Mouse (Mus musculus): ENCODE results near the gene Ccdc116. TPM values are rescaled to one million over a fixed set of nuclear protein-coding genes. Genes with fewer than 3 reads are reported as not detected.
A peak's percentile ranks its signal among the peaks of the same experiment; 100 is the strongest.

The Ccdc116 gene
- total RNA-seq (2014; fragmentation: Nextera tagmentation), result 3.9 and 5.3 TPM in 2 replicates
- 2.5 and 2.8 TPM in 2 replicates for total RNA-seq (2017)
- 4.6 TPM in 2 replicates for polyA plus RNA-seq (2012)

DNA sequence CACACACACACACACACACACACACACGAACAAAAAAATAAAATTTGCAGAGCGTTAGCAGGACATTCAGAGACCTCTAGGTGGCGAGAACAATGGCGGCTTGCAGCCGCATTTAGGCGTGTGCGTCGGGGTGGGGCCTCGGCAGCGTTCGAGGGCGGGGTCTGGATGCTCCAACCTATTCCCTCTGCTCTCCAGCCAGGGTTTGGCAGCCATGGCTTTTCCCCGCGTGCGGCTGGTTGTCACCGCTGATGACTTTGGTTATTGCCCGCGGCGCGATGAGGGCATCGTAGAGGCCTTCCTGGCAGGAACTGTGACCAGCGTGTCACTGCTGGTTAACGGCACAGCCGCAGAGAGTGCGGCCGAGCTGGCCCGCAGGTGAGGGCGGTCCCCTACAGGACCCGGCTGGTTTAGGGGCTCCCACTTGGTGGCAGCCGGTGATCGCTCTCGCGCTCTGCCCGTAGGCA lies at the start of gene Ccdc116:
Gene Ccdc116 (minus strand): TSS at position 458 of the 464 bp plus-strand sequence.
- TF ChIP-seq GATA2 (IDR thresholded peaks at IDR 0.05; ENCODE audit: borderline replicate concordance, low read depth, low read length) (no peak), POLR2AphosphoS5 (IDR thresholded peaks at IDR 0.05; ENCODE audit: insufficient replicate concordance, low read depth, low read length) (no peak), TAL1 (conservative IDR thresholded peaks at IDR 0.05; ENCODE audit: low read depth, low read length) (no peak), CTCF (IDR thresholded peaks at IDR 0.05; ENCODE audit: low read depth, low read length) (no peak), GATA1 (IDR thresholded peaks at IDR 0.05; ENCODE audit: borderline replicate concordance, low read length) (no peak)
- ATAC-seq (ENCODE audit: extremely low read depth, insufficient number of reproducible peaks, low FRiP score, poor library complexity, severe bottlenecking), result peak; percentile 69
- H3K36me3 ChIP-seq (replicated peaks), result peaks cover 65% of the 10 kb centered on the region
- H3K27me3 ChIP-seq (ENCODE audit: insufficient read depth, low read length), result no peaks in the 10 kb centered on the region
- H3K4me1 ChIP-seq (ENCODE audit: insufficient read depth, low read depth, low read length), result peaks cover 37% of the 10 kb centered on the region
- no peaks in the 10 kb centered on the region for H3K9me3 ChIP-seq (replicated peaks)
- peak within 1 kb of the TSS; percentile 76 for H3K4me3 ChIP-seq (ENCODE audit: low read depth, low read length)
- DNase-seq (ENCODE audit: low spot score), result peak; percentile 86

DNA sequence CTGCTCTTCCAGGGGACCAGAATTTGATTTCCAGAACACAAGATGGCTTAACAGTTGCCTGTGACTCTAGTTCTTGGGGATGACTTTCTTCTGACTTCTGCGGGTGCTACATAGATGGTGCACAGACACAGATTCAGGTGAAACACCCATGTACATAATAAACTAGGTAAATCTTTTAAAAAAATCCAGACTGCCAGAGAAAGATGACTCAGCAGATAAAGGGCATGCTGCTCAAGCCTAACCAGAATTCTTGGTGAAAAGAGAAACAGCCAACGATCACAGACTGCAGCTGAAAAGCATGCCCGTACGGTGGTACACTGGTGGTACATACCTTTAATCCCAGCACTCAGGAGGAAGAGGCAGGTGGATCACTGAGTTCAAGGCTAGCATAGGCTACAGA lies 46.8 kb upstream of the Ccdc116 start:
- ATAC-seq (ENCODE audit: extremely low read depth, insufficient number of reproducible peaks, low FRiP score, poor library complexity, severe bottlenecking), result no peak
- Histone ChIP-seq H3K4me3 (ENCODE audit: low read depth, low read length) (no peak overlapping the region), H3K9me3 (replicated peaks) (no peaks in the 10 kb centered on the region), H3K27me3 (ENCODE audit: insufficient read depth, low read length) (no peaks in the 10 kb centered on the region), H3K4me1 (ENCODE audit: insufficient read depth, low read depth, low read length) (peaks cover 50% of the 10 kb centered on the region), H3K36me3 (replicated peaks) (peaks cover 68% of the 10 kb centered on the region)
- TF ChIP-seq CTCF (IDR thresholded peaks at IDR 0.05; ENCODE audit: low read depth, low read length) (no peak), GATA1 (IDR thresholded peaks at IDR 0.05; ENCODE audit: borderline replicate concordance, low read length) (no peak), GATA2 (IDR thresholded peaks at IDR 0.05; ENCODE audit: borderline replicate concordance, low read depth, low read length) (no peak), POLR2AphosphoS5 (IDR thresholded peaks at IDR 0.05; ENCODE audit: insufficient replicate concordance, low read depth, low read length) (no peak), TAL1 (conservative IDR thresholded peaks at IDR 0.05; ENCODE audit: low read depth, low read length) (no peak)
- no peak for DNase-seq (ENCODE audit: low spot score)

DNA sequence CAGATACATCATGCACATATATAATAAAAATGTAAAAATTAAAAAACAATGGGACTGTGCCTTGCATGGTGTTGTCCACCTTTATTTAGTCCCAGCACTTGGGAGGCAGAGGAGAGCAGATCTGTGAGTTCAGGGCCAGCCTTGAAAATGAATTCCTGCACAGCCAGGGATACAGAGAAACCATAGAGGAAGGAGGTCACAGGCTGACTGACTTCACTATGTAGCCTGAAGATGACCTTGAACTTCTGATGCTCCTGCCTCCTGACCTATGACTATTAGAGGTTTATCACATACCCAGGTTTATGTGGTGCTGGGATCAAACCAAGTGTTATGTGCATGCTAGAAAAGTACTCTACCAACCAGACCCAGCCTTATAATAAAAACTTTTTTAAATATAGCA lies 38.4 kb upstream of the Ccdc116 start:
- DNase-seq (ENCODE audit: low spot score), result no peak
- no peak overlapping the region for H3K4me3 ChIP-seq (ENCODE audit: low read depth, low read length)
- peaks cover 71% of the 10 kb centered on the region for H3K36me3 ChIP-seq (replicated peaks)
- H3K9me3 ChIP-seq (replicated peaks), result no peaks in the 10 kb centered on the region
- TF ChIP-seq GATA2 (IDR thresholded peaks at IDR 0.05; ENCODE audit: borderline replicate concordance, low read depth, low read length), result no peak
- TF ChIP-seq CTCF (IDR thresholded peaks at IDR 0.05; ENCODE audit: low read depth, low read length), result no peak
- TF ChIP-seq POLR2AphosphoS5 (IDR thresholded peaks at IDR 0.05; ENCODE audit: insufficient replicate concordance, low read depth, low read length), result no peak
- TF ChIP-seq TAL1 (conservative IDR thresholded peaks at IDR 0.05; ENCODE audit: low read depth, low read length), result no peak
- no peak for TF ChIP-seq GATA1 (IDR thresholded peaks at IDR 0.05; ENCODE audit: borderline replicate concordance, low read length)
- peaks cover 44% of the 10 kb centered on the region for H3K4me1 ChIP-seq (ENCODE audit: insufficient read depth, low read depth, low read length)
- no peaks in the 10 kb centered on the region for H3K27me3 ChIP-seq (ENCODE audit: insufficient read depth, low read length)
- no peak for ATAC-seq (ENCODE audit: extremely low read depth, insufficient number of reproducible peaks, low FRiP score, poor library complexity, severe bottlenecking)

DNA sequence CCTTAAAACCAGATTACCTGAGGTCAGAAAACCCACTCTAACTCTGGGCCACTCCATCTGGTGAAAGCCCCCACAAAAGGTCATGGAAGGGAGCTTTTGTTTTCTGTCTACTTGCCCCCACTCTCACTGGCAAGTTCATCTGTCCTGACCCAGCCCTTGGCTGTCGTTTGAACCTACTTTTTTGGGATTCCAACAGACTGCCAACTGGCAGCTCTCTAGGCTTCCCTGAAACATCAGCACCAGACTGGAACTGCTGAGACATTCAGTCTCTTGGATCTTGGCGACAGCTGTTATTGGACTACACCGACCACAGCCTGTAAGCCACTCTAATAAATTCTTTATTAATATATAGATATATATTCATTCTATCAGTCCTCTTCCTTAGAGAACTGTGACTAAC lies 36.0 kb upstream of the Ccdc116 start:
- H3K27me3 ChIP-seq (ENCODE audit: insufficient read depth, low read length), result no peaks in the 10 kb centered on the region
- H3K36me3 ChIP-seq (replicated peaks), result peaks cover 71% of the 10 kb centered on the region
- H3K9me3 ChIP-seq (replicated peaks), result no peaks in the 10 kb centered on the region
- ATAC-seq (ENCODE audit: extremely low read depth, insufficient number of reproducible peaks, low FRiP score, poor library complexity, severe bottlenecking), result no peak
- no peak for TF ChIP-seq TAL1 (conservative IDR thresholded peaks at IDR 0.05; ENCODE audit: low read depth, low read length)
- TF ChIP-seq POLR2AphosphoS5 (IDR thresholded peaks at IDR 0.05; ENCODE audit: insufficient replicate concordance, low read depth, low read length), result no peak
- TF ChIP-seq GATA2 (IDR thresholded peaks at IDR 0.05; ENCODE audit: borderline replicate concordance, low read depth, low read length), result no peak
- no peak for TF ChIP-seq GATA1 (IDR thresholded peaks at IDR 0.05; ENCODE audit: borderline replicate concordance, low read length)
- no peak for TF ChIP-seq CTCF (IDR thresholded peaks at IDR 0.05; ENCODE audit: low read depth, low read length)
- H3K4me1 ChIP-seq (ENCODE audit: insufficient read depth, low read depth, low read length), result peaks cover 45% of the 10 kb centered on the region
- no peak overlapping the region for H3K4me3 ChIP-seq (ENCODE audit: low read depth, low read length)
- DNase-seq (ENCODE audit: low spot score), result no peak

DNA sequence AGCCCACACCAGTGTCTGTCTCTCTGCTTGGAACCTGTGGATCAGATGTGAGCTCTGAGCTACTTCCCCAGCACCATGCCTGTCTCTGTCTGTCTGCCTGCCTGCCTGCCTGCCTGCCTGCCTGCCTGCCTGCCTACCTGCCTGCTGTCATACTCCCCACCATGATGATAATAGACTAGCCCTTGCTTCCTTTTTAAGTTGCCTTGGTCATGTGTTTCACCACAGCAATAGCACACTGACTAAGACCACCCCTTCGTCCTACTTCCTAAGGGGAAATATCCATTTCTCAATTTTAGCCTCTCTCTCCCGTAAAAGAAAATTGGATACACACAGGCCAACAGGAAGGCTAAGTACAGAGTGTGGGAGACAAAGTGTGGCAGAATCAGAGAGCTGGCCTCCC lies 35.1 kb upstream of the Ccdc116 start:
- Histone ChIP-seq H3K9me3 (replicated peaks) (no peaks in the 10 kb centered on the region), H3K4me3 (ENCODE audit: low read depth, low read length) (no peak overlapping the region), H3K27me3 (ENCODE audit: insufficient read depth, low read length) (no peaks in the 10 kb centered on the region), H3K4me1 (ENCODE audit: insufficient read depth, low read depth, low read length) (peaks cover 49% of the 10 kb centered on the region), H3K36me3 (replicated peaks) (peaks cover 72% of the 10 kb centered on the region)
- no peak for ATAC-seq (ENCODE audit: extremely low read depth, insufficient number of reproducible peaks, low FRiP score, poor library complexity, severe bottlenecking)
- DNase-seq (ENCODE audit: low spot score), result no peak
- TF ChIP-seq POLR2AphosphoS5 (IDR thresholded peaks at IDR 0.05; ENCODE audit: insufficient replicate concordance, low read depth, low read length), result no peak
- no peak for TF ChIP-seq TAL1 (conservative IDR thresholded peaks at IDR 0.05; ENCODE audit: low read depth, low read length)
- TF ChIP-seq GATA1 (IDR thresholded peaks at IDR 0.05; ENCODE audit: borderline replicate concordance, low read length), result no peak
- TF ChIP-seq CTCF (IDR thresholded peaks at IDR 0.05; ENCODE audit: low read depth, low read length), result no peak
- no peak for TF ChIP-seq GATA2 (IDR thresholded peaks at IDR 0.05; ENCODE audit: borderline replicate concordance, low read depth, low read length)

DNA sequence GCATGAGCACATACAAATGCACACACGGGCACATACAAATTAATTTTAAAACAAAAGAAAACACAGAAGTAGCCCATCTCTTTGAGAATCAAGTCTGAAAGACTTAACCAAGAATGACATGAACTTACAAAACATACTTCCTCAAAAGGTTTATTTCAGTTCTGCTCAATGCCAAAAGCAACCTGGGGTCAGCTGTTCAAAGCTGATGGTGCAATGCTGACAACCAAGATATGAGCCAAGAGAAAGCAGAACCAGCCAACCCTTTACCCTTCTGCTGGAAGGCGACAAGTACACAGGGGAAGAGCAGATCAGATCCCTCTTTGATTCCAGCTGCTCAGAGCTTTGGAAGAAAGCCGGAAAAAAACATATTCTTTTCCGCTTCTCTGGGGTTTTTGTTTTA lies 34.4 kb upstream of the Ccdc116 start:
- peaks cover 70% of the 10 kb centered on the region for H3K36me3 ChIP-seq (replicated peaks)
- no peaks in the 10 kb centered on the region for H3K27me3 ChIP-seq (ENCODE audit: insufficient read depth, low read length)
- H3K4me3 ChIP-seq (ENCODE audit: low read depth, low read length), result no peak overlapping the region
- no peak for TF ChIP-seq GATA2 (IDR thresholded peaks at IDR 0.05; ENCODE audit: borderline replicate concordance, low read depth, low read length)
- TF ChIP-seq TAL1 (conservative IDR thresholded peaks at IDR 0.05; ENCODE audit: low read depth, low read length), result no peak
- no peak for TF ChIP-seq POLR2AphosphoS5 (IDR thresholded peaks at IDR 0.05; ENCODE audit: insufficient replicate concordance, low read depth, low read length)
- TF ChIP-seq GATA1 (IDR thresholded peaks at IDR 0.05; ENCODE audit: borderline replicate concordance, low read length), result no peak
- no peak for TF ChIP-seq CTCF (IDR thresholded peaks at IDR 0.05; ENCODE audit: low read depth, low read length)
- no peaks in the 10 kb centered on the region for H3K9me3 ChIP-seq (replicated peaks)
- peaks cover 45% of the 10 kb centered on the region for H3K4me1 ChIP-seq (ENCODE audit: insufficient read depth, low read depth, low read length)
- peak; percentile 63 for ATAC-seq (ENCODE audit: extremely low read depth, insufficient number of reproducible peaks, low FRiP score, poor library complexity, severe bottlenecking)
- peak; percentile 29 for DNase-seq (ENCODE audit: low spot score)
